Mouse (Mus musculus) heart, postnatal 25 days (tissue): ENCODE data around the gene Pigt. TPM values are rescaled to one million over a fixed set of nuclear protein-coding genes. Genes with fewer than 3 reads are reported as not detected.

Experiments used
- DNase-seq: peaks from one replicate; pipeline ENCODE4 v3.0.0; 2022; ENCODE audit warnings: low spot score
- intact Hi-C: fragments of 180-260 bp; cut with DNase I; formaldehyde crosslinking; loops from one replicate; pipeline ENCODE4 v1.15.1; 2025
- total RNA-seq, 2 experiments: library from RNA; stranded (reverse); gene quantifications; 2 replicates each; pipeline ENCODE4 v1.2.3; 2021

Gene Pigt
- total RNA-seq = 10 to 100 TPM; 34.7 to 34.8 TPM

DNA sequence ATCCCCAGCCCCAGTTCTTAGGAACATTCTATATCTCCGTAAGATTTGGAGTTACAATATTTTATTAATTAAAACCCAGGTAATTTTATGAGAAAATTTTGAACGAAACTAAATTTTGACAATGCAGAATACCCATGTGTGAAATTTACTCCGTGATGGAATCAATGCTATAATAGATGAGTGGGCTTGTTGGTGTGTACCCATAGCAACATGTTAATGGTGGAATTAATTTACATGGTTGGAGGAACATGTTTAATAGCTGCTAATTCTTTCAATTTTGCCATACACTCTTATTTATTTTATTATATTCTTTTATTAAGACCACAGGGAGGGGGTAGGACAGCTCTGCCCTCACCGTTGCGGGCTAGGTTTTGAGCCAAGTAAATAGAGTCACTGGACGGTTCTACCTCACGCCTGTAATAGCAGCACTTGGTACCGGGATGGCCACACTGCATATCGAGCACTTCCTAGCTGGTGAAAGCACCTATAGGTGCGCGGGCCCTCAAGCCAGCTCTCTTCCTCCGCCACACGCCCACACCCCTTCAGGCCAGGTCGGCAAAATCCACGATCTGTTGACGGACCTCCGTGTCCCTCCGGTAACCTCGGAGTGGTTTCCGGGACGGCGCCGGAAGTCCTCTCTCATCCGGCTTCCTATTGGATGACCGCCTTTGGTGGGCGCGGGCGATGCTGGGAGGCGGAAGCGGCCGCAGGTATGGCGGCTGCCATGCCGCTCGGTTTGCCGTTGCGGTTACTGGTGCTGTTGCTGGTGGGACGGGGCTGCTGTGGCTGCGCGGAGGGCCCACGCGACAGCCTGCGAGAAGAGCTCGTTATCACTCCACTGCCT, at the start of gene Pigt:
Gene Pigt, plus strand, starts transcription at position 674 of the 844 bp plus-strand sequence.
- intact Hi-C loops = loop anchor here (5.0 kb wide), 1 partner anchor 35 kb away; the partner anchor contains the start of gene Gm20458
- DNase-seq = peak; percentile 74

DNA sequence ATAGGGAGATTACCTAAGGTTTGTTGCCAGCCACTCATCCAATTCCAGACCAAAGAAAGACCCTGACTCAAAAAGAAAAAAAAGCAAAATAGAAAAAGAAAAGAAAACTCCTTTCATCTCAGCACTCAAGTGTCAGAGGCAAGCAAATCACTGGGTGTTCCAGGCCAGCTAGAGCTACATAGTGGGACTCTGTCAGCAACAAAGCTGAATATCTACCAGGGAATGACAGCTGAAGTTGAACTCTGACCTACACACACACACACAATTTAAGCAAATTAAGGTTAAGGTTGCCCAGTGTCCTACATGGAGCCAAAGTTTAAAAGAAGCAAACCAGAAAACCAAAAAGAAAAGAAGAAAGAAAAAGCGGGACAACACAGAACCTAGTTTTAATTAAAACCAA, 49.2 kb upstream of the Pigt start:
- intact Hi-C loops = no loop called here
- no peak for DNase-seq

DNA sequence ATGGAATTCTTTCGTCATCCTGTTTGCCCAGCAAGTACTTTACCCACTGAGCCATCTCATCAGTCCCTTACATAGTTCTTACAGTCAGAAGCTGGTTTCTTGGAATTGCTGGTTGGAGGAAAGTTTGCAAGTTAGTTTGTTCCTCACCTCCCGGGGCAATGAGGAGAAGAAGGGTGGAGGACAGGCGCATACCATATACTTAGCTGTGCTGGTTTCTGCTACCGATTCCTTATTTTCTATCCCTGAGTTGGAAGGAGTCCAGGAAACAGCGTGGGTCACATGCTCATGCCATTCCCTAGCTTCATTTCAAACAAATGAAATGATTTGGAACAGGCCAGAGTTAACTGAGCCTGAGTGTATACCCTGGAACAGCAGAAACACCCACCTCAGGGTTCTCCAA, 48.4 kb upstream of the Pigt start:
- intact Hi-C loops = no loop called here
- no peak for DNase-seq

DNA sequence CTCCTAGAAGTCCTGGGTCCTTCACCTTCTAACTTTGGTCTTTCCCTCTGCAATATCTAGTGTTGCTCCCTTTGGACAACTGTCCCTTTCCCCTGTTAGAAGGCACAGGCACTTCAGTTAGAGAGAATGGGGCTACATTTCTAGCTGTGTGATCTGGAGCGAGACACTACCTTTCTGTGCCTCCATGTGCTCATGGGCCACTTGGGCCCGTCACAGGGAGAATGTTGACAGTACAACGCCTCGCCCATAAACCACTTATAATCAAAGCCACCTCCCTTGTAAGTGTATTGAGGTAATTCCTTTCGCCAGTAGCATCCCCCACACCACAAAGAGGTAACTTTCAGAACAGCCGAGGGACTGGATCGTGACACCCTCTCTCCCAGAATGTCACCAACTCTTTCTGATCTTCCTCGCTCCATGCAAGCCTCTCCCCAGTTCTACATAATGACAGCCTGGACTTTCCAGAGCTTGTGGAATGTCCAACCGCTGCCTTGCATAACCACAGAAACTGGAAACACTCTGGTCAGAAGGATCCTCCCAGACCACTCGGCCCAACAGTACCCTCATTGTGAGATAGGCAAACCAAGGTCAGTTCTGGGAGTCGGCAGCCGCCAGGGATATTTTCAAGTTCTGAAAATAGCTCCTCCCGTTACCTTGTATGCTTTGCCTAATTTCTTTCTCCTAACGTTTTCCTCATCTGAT, 47.8 kb upstream of the Pigt start:
- intact Hi-C loops = no loop called here
- DNase-seq = no peak

DNA sequence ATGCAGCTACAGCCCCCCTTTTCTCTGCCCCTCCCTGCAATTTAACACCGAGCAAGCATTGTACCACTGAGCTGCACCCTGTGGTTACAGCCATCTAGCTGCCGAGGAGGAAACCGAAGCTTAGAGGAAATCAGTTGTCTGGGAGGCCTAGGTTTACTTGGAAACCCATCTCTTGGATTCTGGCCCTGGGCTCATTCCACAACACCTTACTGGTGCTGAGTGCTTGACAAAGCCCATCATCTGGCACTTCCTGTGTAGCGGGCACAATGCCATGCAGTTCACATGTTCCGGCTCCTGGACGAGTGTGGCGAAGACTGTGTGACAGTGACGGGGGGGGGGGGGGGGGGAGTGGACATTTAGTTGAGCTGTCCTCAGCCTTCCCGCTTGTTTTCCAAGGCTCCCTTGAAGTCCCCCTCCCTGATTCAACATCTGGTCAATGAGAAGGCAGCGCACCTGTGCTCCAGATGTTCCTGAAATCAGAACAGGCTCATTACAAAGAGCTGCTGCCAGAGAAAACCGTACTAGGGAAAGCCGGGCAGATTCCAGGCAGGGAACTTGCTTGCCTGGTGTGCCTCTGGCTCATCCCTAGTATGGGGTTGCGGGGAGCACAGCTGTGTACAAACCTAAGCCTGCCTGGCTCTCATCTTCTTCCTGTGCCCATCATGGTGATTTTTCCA, 45.2 kb upstream of the Pigt start:
- DNase-seq = peak; percentile 23
- intact Hi-C loops = no loop called here

DNA sequence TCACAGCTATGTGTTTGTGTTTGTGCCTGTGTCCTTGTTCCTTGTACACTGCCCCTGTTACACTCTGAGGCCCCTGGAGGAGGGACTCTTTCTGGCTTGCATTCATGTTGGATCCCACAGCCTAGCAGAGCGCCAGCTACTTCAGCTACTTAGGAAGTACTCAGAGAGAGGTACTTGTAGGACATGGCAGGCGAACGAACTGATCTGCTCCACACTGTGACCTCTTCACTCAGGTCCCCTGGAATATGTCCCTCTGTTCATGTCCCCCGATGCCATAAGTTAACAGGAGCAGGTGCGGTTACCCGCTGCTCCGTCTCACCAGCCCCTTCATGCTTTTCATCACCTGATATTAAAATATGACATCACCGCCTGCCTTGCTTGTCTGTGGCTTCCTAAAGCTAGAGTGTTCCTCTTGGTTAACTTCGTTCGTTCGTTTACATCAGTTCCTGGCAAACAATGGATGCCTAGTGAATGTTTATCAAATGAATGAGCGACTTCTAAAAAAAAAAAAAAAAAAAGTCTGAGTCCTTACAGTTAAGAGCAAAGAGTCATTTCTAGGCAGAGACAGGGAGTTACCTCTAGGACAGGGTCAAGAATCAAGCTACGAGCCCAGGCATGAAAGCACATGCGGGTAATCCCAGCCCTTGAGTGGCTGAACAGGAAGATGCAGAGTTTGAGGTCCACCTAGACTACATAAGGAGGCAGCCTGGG, 44.1 kb upstream of the Pigt start:
- intact Hi-C loops = no loop called here
- DNase-seq = peak; percentile 19

DNA sequence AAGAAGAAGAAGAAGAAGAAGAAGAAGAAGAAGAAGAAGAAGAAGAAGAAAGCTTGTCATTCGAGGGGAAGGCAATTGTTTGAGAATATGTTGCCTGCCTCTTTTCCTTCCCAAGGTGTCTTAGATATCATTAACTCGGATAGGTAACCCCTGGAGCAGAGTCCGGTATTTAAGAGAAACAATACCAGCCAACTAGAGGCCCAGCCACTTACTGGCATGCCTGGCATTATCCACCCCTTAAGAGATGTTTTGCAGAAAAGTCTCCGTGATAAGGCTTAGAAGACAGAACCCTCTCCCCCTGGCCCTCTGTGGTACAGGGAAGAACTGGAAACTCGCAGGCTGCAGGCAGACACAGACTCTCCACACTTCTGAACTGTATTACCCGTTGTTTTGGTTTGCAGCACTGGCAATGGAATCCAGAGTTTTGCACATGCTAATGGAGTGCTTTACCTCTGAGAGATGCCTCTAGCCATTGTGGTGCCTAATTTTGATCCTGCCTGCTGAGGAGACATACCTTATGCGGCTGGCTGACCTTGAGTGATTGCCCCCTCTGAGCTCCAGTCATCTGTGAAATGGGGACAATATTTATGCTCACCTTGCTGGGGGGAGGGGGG, 43.3 kb upstream of the Pigt start:
- intact Hi-C loops = no loop called here
- DNase-seq = no peak

DNA sequence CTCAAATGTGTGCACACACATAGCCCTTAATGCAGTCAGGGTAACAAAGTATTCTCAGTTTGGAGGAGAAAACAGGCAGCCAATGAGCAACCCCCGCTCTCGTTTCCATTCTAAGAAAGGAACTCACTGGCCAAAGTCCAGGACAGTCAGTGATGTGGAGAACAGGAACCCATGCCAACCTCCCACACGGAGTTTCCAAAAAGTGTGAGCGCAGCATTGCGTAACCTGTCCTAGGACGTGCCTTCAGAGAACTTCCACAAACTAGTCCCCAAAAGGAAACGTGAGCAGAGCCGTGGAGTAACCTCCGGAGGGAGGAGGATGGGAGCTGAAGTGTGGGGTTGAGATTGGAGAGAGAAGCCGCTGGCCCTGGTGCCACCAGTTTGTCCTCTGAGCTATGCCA, 42.5 kb upstream of the Pigt start:
- intact Hi-C loops = no loop called here
- peak; percentile 84 for DNase-seq

DNA sequence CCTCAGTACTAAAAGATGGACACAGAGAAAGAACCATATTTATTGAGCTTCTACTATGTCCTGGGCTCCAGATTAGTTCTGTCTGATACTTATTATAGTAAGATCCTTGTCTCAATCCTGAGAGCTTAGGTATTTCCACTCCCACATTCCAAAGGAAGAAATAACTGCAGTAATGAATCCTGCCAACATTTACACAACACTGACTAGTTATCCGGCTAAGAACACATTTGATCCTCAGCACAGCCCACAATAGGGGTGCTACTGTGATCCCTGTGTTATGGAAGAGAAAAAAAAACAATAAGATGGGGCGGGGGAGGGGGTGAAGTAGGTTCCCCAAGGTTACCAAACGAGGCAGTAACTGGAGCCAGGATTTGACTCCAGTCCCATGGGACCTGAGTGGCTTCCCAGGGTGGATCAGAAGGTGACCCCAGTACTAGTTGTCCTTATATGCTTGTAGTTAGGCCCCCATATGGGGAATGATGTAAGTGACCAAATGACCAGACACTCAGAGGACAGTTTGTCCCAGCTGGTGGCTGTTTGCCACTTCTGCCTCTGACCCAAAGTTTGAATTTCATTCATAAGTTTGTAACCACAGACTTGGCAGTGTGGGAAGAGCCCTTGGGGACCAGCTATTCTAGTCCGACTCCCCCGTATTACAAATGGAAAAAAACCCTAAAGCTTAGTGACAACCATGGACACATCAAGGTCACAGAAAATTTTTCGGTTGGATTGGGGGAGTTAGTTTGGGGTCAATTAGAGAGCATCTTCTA, 41.7 kb upstream of the Pigt start:
- DNase-seq = peak; percentile 73
- intact Hi-C loops = no loop called here

DNA sequence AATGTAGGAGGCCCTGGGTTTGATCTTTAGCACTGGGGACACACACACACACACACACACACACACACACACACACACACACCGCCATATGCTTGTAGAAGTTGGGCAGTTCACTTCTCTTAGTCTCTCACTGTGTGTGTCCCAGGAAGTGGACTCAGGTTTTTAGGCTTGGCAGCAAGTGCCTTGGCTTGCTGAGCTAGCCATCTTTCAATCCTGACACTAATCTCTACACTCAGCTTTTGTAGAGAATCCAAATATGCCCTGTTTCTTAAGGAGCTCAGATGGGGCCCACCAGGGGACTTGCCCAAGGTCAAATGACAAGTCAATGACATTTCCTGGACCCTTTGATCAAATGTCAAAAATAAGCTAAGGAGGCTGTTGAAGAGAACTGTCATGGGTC, 40.9 kb upstream of the Pigt start:
- intact Hi-C loops = no loop called here
- no peak for DNase-seq

DNA sequence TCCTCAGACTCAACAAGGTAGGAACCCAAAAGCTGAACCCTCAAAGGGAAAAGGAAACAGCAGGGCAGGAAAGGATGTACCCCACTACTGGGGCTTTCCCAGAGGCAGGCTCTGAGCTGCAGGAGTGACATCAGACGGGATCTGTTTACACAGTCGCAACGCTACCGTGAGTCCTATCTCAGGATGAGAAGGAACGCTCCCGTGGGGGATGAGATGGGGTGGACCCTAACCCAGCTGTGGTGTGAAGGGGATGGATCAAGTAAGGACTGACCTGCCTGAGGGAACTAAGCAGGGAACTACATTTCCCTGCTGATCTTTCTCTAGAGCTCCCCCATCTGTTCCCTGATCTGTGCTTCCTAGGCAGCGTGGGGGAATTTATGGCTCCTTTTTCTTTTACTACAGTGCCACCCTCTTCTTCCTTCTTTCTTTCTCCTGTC, 40.4 kb upstream of the Pigt start, which contains the start of gene Sys1:
Gene Sys1, plus strand, starts transcription at position 101 of the 437 bp plus-strand sequence.
- no peak for DNase-seq
- intact Hi-C loops = no loop called here

DNA sequence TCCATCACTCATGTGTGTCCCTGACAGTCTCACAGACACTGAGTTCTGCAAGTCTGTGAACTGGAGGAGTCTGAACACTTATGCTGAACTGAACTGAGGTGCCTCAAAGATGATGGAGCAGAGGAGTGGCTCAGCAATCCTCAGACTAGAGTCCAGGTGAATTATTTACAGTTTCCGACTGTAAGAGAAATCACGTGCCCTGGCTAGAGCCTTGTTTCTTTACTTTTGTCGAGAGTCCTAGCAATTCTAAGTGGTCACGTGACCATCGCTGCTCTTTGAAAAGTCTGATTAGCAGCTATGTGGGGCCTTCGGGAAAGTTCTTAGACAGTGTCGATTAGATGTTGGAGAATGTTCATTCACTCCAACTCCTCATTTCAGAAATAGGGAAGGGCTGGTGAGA, 39.4 kb upstream of the Pigt start:
- intact Hi-C loops = loop anchor here (2.0 kb wide), 1 partner anchor 41 kb away; no protein-coding TSS in a partner anchor
- DNase-seq = no peak

DNA sequence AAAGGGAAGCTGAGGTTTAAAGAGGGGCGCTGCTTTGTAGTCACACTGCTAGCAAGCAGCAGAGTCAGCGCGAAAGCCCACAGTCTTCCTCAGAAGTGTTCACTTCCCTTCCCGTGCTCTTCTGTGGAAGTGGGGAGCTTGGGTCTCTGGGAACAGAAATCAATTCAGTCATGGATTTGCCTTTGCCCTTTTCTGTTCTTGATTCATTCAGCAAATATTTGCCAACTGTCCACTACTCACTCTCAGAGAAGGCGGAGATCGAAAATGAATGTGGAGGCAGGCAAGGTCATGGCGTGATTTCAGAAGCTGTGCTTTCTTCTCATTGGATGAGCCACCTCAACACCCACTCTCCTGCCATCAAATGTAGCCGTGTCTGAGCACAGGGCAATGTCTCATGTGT, 38.8 kb upstream of the Pigt start:
- intact Hi-C loops = loop anchor here (2.0 kb wide), 1 partner anchor 42 kb away; no protein-coding TSS in a partner anchor
- DNase-seq = no peak

DNA sequence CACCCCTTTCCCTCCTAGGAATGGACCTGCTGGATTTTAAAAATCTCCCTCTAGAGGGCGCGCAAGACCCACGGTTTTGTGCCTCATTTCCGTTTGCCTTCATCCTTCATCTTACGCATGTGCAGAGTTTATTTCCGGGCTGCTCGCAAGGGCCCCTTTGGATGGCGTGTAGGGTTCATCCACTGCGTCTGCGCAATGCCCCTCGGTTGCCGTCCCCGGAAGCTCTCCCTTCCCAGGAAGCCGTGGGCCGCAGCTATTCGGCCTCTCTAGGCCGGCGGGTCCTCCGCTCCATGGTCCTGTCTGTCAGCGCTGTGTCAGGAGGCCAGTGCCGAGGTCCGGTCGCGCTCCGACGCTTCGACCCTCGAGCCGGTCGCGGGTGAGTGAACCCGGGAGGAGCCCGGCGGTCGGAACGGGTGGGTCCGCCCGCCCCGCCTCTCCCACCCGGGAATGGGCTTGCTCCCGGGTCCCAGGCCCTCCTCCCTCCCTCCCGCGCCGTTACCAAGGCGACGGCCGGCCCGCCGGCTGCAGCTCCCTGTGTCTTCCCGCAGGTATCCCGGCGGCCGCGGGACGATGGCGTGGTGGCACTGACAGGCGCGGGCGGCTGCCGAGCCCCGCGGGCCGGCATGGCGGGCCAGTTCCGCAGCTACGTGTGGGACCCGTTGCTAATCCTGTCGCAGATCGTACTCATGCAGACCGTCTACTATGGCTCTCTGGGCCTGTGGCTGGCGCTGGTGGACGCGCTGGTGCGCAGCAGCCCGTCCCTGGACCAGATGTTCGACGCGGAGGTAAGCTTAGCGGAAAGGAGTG, 36.4 kb upstream of the Pigt start, which contains the start of gene Gm20458:
Gene Gm20458, plus strand, starts transcription at position 223 of the 807 bp plus-strand sequence.
- intact Hi-C loops = loop anchor here (5.0 kb wide), 1 partner anchor 36 kb away; the partner anchor contains the start of gene Pigt
- DNase-seq = peak; percentile 95

DNA sequence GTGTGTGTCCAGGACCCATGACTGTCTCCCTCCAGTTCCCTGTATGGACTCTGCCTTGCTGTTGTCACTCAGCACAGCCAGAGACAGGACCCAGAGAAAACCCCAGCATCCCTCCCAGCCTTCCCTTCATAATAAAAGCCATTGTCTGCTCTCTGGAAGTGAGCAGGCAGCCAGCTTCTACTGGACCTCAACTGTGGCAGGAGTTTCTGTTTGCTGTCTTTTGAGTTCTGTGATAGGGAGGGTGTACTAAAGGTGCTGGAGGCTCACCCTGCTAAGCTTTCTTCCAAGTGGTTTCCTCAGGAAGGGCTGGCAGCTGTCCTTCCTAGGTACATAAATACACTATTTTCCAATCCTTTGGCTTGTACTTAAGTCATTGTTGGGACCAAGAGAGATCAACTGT, 32.2 kb upstream of the Pigt start:
- intact Hi-C loops = no loop called here
- DNase-seq = no peak

DNA sequence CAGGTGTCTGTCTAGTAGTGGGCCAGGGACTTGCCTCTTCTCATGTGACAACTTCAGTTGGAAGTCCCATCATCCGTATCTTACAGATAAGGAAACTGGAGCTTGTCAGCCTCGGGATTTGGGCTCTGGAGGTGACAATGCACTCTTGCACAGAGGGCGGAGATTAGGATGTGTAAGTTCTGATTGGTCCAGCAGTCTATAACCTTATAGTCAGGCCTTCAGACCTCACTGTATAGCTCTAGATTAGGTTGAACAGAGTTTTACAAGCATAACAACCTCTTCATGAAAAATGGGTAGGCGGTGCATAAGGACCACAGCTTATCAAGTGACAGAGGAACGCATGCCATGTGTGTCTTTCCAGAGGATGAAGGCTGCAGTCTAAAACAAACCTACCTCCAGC, 30.5 kb upstream of the Pigt start:
- intact Hi-C loops = no loop called here
- no peak for DNase-seq

DNA sequence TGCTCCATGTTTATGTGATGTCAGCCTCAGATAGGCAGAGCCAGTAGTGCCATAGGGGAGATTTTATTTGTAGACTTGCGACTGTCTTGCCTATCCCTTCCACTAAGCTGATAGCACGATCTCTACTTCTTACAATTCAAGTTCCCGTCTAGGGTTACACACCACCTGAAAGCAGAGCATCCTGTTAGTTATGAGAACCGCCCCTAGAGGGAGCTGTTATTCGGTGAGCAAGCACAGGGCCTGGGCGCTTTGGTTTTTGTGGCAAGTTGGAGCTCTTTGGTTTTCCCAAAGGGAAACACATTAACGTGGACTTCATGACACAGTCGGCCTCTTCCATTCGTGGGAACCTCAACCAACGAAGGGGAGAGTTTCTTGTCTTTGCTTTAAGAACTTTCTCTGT, 27.1 kb upstream of the Pigt start:
- intact Hi-C loops = loop anchor here (1.0 kb wide), 1 partner anchor 47 kb away; no protein-coding TSS in a partner anchor
- no peak for DNase-seq

DNA sequence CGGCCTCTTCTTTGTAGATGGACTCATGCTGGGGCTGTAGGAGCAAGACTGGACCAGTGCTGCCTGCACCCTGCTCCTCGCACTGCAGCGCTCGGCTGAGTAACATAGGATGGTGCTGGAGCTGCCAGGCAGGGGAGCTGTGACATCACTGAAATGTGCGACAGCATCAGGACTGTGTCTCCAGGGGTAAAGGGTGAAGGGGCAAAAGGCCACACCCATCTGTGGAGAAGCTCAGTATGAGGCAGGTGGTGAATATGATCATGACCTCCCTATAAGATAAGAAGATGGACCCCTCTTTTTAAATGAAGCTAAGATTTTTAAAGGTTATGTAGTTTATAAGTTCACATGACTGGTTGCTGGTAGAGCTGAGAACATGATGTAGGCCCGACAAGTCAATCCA, 23.7 kb upstream of the Pigt start, which contains the start of gene Trp53tg5:
Gene Trp53tg5, minus strand, starts transcription at position 101 of the 400 bp plus-strand sequence.
- no peak for DNase-seq
- intact Hi-C loops = no loop called here
